In the genomic region with DNA sequence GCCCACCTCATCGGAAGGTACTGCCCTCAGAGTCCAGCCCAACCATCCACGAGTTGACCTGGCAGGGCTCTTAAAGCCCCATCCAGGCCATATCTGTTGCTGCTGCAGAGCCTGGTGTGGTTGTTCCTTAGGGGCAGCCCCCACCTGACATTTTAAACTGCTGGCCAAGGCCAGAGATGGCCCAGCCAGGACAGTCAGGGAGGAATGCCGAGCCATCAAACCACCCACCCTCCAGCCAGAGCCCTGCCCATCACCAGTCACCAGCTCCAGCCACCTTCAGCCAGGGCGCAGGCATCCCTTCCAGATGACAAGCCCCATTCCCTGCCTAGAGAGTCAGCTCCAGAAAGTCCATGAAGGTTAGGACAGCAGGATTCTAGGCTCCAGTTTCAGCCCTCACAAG, we compare ENCODE assay signal across 28 mouse cellular contexts. TPM values are rescaled to one million over a fixed set of nuclear protein-coding genes. Genes with fewer than 3 reads are reported as not detected.
DNase-seq lines count a peak whose midpoint lies in the region; ATAC-seq and TF ChIP-seq lines count a peak whose summit lies in the region.
"Had no signal": no experiment of that assay in that cellular context is flagged by ENCODE, and none has a peak within 500 bp of the region (broad histone marks: within the 10 kb centered on the region; RNA-seq: fewer than 3 reads in every experiment).

No protein-coding gene starts in this region.

- CTCF ChIA-PET in Patski (lab: Charles Lee): no interaction called here

- H3K36me3 ChIP-seq in embryonic facial prominence, embryonic 13.5 days: peaks cover 27% of the 10 kb centered on the region
- peaks cover 35% of the 10 kb centered on the region for H3K36me3 ChIP-seq in embryonic facial prominence, embryonic 10.5 days (replicated peaks)
- peaks cover 19% of the 10 kb centered on the region for H3K36me3 ChIP-seq in hindbrain, embryonic 16.5 days (ENCODE audit: control insufficient read depth, insufficient read depth, low read length)

- H3K4me1 ChIP-seq in embryonic facial prominence, embryonic 13.5 days: peaks cover 9% of the 10 kb centered on the region; the same call in 1 of the 2 replicates
- H3K4me1 ChIP-seq in embryonic facial prominence, embryonic 10.5 days: no peaks in the 10 kb centered on the region
- H3K4me1 ChIP-seq in hindbrain, embryonic 16.5 days (ENCODE audit: control insufficient read depth, insufficient read depth, low read depth, low read length): no peaks in the 10 kb centered on the region
- H3K4me1 ChIP-seq: forebrain, embryonic 15.5 days; hindbrain, embryonic 10.5 days had no signal

- H3K27ac ChIP-seq in embryonic facial prominence, embryonic 13.5 days: peak overlapping the region; percentile 52; the same call in 1 of the 2 replicates
- H3K27ac ChIP-seq in embryonic facial prominence, embryonic 10.5 days (replicated peaks): no peak overlapping the region
- H3K27ac ChIP-seq in hindbrain, embryonic 16.5 days (ENCODE audit: low read depth, low read length): no peak overlapping the region
- H3K27ac ChIP-seq: embryonic facial prominence, embryonic 12.5 days; forebrain, embryonic 15.5 days; heart, embryonic 15.5 days; hindbrain, embryonic 10.5 days; hindbrain, embryonic 14.5 days had no signal

- no peak for TF ChIP-seq CTCF in Patski (IDR thresholded peaks at IDR 0.05)

- no peak for ATAC-seq in embryonic facial prominence, embryonic 13.5 days (ENCODE audit: insufficient number of reproducible peaks, insufficient read depth, low FRiP score, low TSS enrichment, low read depth)
- peak; percentile 1 for ATAC-seq in Patski
- no peak for ATAC-seq in hindbrain, embryonic 16.5 days
- ATAC-seq: activated CD4-positive, CD25-positive, alpha-beta regulatory T cell, adult 4 months; CD4-positive, CD25-positive, alpha-beta regulatory T cell, adult 4 months; forebrain, embryonic 15.5 days; intestine, embryonic 16.5 days had no signal

- POLR2A ChIA-PET in Patski (lab: Charles Lee): no interaction called here

- no peak overlapping the region for H3K4me3 ChIP-seq in embryonic facial prominence, embryonic 13.5 days
- H3K4me3 ChIP-seq in embryonic facial prominence, embryonic 10.5 days: no peak overlapping the region
- H3K4me3 ChIP-seq in hindbrain, embryonic 16.5 days (ENCODE audit: low read length): no peak overlapping the region
- H3K4me3 ChIP-seq: embryonic facial prominence, embryonic 12.5 days; erythroblast, embryonic 14.5 days; forebrain, embryonic 15.5 days; heart, embryonic 15.5 days; hindbrain, embryonic 10.5 days had no signal

- DNase-seq in embryonic facial prominence, embryonic 10.5 days (ENCODE audit: low spot score): no peak
- DNase-seq in 3134 (ENCODE audit: extremely low read depth, insufficient read length, low spot score): peak; percentile 36
- no peak for DNase-seq in Patski (ENCODE audit: low read depth, low spot score)
- DNase-seq in adrenal gland, postnatal 36 days: peak; percentile 40 to 51
- no peak for DNase-seq in kidney, adult 8-10 months
- DNase-seq in Muller cell, postnatal 12 days (ENCODE audit: inconsistent ontology term): no peak
- DNase-seq: B cell, adult 2 months; cerebellum, adult 8-10 months; cerebellum, postnatal 14 days; embryo, embryonic 11 days; gastrocnemius, postnatal 36 days; heart, adult 11 months; kidney, adult 9 months had no signal

- in situ Hi-C loops in Patski (cut with MboI; ENCODE audit: low pct_unique_long_range_greater_than_20kb): no loop called here

- WGBS in embryonic facial prominence, embryonic 13.5 days: 84% methylated on average over 4 of the region's 4 CpGs
- WGBS in embryonic facial prominence, embryonic 10.5 days: 82% methylated on average over 4 of the region's 4 CpGs
- 77% methylated on average over 4 of the region's 4 CpGs for WGBS in hindbrain, embryonic 16.5 days

- H3K4me2 ChIP-seq in embryonic facial prominence, embryonic 13.5 days: no peak overlapping the region
- no peak overlapping the region for H3K4me2 ChIP-seq in hindbrain, embryonic 16.5 days (ENCODE audit: low read length)
- H3K4me2 ChIP-seq: embryonic facial prominence, embryonic 12.5 days; forebrain, embryonic 15.5 days; heart, embryonic 15.5 days; hindbrain, embryonic 14.5 days had no signal

- H3K9ac ChIP-seq in embryonic facial prominence, embryonic 13.5 days: no peak overlapping the region
- no peak overlapping the region for H3K9ac ChIP-seq in hindbrain, embryonic 16.5 days (ENCODE audit: low read depth, low read length)
- H3K9ac ChIP-seq: embryonic facial prominence, embryonic 12.5 days; forebrain, embryonic 15.5 days; heart, embryonic 15.5 days; hindbrain, embryonic 14.5 days had no signal

- H3K27me3 ChIP-seq in embryonic facial prominence, embryonic 13.5 days: no peaks in the 10 kb centered on the region
- H3K27me3 ChIP-seq in embryonic facial prominence, embryonic 10.5 days (replicated peaks; ENCODE audit: low read depth, poor library complexity, severe bottlenecking): no peaks in the 10 kb centered on the region
- H3K27me3 ChIP-seq in Patski: no peaks in the 10 kb centered on the region
- H3K27me3 ChIP-seq in hindbrain, embryonic 16.5 days (replicated peaks; ENCODE audit: control insufficient read depth, insufficient read depth, low read length): no peaks in the 10 kb centered on the region
- H3K27me3 ChIP-seq: embryonic facial prominence, embryonic 12.5 days; forebrain, embryonic 15.5 days; heart, embryonic 15.5 days had no signal

- H3K9me3 ChIP-seq in embryonic facial prominence, embryonic 13.5 days: no peaks in the 10 kb centered on the region
- H3K9me3 ChIP-seq in embryonic facial prominence, embryonic 10.5 days: no peaks in the 10 kb centered on the region
- no peaks in the 10 kb centered on the region for H3K9me3 ChIP-seq in hindbrain, embryonic 16.5 days (ENCODE audit: control insufficient read depth, low read length)
- H3K9me3 ChIP-seq: embryonic facial prominence, embryonic 12.5 days; forebrain, embryonic 15.5 days; G1E; heart, embryonic 15.5 days; hindbrain, embryonic 10.5 days had no signal

RNA-seq across cellular contexts. Expression of gene Pdia6, which starts 22.2 kb away (rescaled TPM):
- 591 and 658 TPM in 2 replicates for polyA plus RNA-seq in embryonic facial prominence, embryonic 13.5 days (2015; fragmentation: Nextera tagmentation; extraction: Ambion mirVana)
- polyA plus RNA-seq in embryonic facial prominence, embryonic 10.5 days (2016; fragmentation: Nextera tagmentation; extraction: Ambion mirVana): 625 and 652 TPM in 2 replicates
- 402 TPM for polyA plus RNA-seq in Patski (2021)
- 100 to 1,000 TPM; 187 to 216 TPM for total RNA-seq in adrenal gland, postnatal 36 days (2021)
- 282 and 309 TPM in 2 replicates for polyA plus RNA-seq in hindbrain, embryonic 16.5 days (2015; fragmentation: Nextera tagmentation; extraction: Ambion mirVana)

RNA-seq across cellular contexts. Expression of gene Atp6v1c2, which starts 40.7 kb away (rescaled TPM):
- 0.94 and 1.6 TPM in 2 replicates for polyA plus RNA-seq in embryonic facial prominence, embryonic 13.5 days (2015; fragmentation: Nextera tagmentation; extraction: Ambion mirVana)
- 0.52 and 0.62 TPM in 2 replicates for polyA plus RNA-seq in embryonic facial prominence, embryonic 10.5 days (2016; fragmentation: Nextera tagmentation; extraction: Ambion mirVana)
- polyA plus RNA-seq in Patski (2021): not detected
- total RNA-seq in adrenal gland, postnatal 36 days (2021): 1 to 10 TPM; 1.5 to 2.2 TPM
- 0.65 and 0.76 TPM in 2 replicates for polyA plus RNA-seq in hindbrain, embryonic 16.5 days (2015; fragmentation: Nextera tagmentation; extraction: Ambion mirVana)
- total RNA-seq: common myeloid progenitor, adult 5-6 weeks; gastrocnemius, adult 8-10 months; gastrocnemius, postnatal 36 days; heart, postnatal 25 days had no signal
- polyA plus RNA-seq: CD4-positive, CD25-positive, alpha-beta regulatory T cell, adult 4 months; erythroblast, embryonic 14.5 days; G1E had no signal

RNA-seq across cellular contexts. Expression of gene Nol10, which starts 59.8 kb away (rescaled TPM):
- 27.7 and 28.7 TPM in 2 replicates for polyA plus RNA-seq in embryonic facial prominence, embryonic 13.5 days (2015; fragmentation: Nextera tagmentation; extraction: Ambion mirVana)
- 41.8 and 43.4 TPM in 2 replicates for polyA plus RNA-seq in embryonic facial prominence, embryonic 10.5 days (2016; fragmentation: Nextera tagmentation; extraction: Ambion mirVana)
- 18.6 TPM for polyA plus RNA-seq in Patski (2021)
- total RNA-seq in adrenal gland, postnatal 36 days (2021): 10 to 100 TPM; 17.1 to 21.6 TPM
- polyA plus RNA-seq in hindbrain, embryonic 16.5 days (2015; fragmentation: Nextera tagmentation; extraction: Ambion mirVana): 20.1 and 20.8 TPM in 2 replicates

Comparison
In these comparisons a context has a peak if more than half of its experiments do, and no peak if none do; other contexts are left out.
1. DNase-seq: peak in 3134 (single experiment) and adrenal gland, postnatal 36 days (2 of 2); none in embryonic facial prominence, embryonic 10.5 days (single experiment), Patski (single experiment), kidney, adult 8-10 months (0 of 2) and Muller cell, postnatal 12 days (single experiment).